Mouse (Mus musculus): ENCODE measurements around the gene Cpe. TPM values are rescaled to one million over a fixed set of nuclear protein-coding genes. Genes with fewer than 3 reads are reported as not detected.

Cpe gene
- polyA plus RNA-seq, 1 experiment, result 79.2 TPM

DNA sequence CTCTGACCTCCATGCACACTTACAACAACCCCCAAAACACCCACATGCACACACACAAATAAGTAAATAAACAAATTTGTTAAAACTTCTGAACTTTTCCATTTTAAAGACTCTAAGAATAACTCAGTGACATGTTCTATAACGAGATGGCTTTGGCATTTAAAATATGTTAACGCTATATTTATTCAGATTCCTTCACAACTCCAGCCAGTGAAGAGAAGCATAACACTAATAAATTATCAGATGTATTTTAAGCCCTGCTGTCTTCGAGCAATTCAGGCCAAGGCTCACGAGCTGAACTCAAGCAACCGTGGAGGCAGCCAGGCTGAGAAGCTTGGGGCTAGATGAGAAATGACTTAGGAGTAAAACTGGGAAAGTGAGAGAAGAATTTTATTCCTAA lies 79.2 kb downstream of the Cpe start:
- no peak overlapping the region for H3K4me3 ChIP-seq (ENCODE audit: insufficient read depth, poor library complexity, severe bottlenecking)
- no peaks in the 10 kb centered on the region for H3K79me3 ChIP-seq (ENCODE audit: low read depth)
- peaks cover 7% of the 10 kb centered on the region for H3K36me3 ChIP-seq (ENCODE audit: control insufficient read depth, insufficient read depth)
- no peak for TF ChIP-seq MYOG (IDR thresholded peaks at IDR 0.05; ENCODE audit: control insufficient read depth, extremely low read depth, insufficient read length)
- TF ChIP-seq MAX (IDR thresholded peaks at IDR 0.05), result no peak
- no peak for TF ChIP-seq USF1 (IDR thresholded peaks at IDR 0.05; ENCODE audit: low read depth)
- no peak for TF ChIP-seq CEBPB (IDR thresholded peaks at IDR 0.05; ENCODE audit: low read depth)
- no peak for TF ChIP-seq FOSL1 (IDR thresholded peaks at IDR 0.05; ENCODE audit: insufficient read depth, low read length, poor library complexity, severe bottlenecking)
- no peak for TF ChIP-seq MYOD1 (IDR thresholded peaks at IDR 0.05; ENCODE audit: control insufficient read depth, insufficient read length, low read depth)
- TF ChIP-seq CTCF (IDR thresholded peaks at IDR 0.05; ENCODE audit: control insufficient read depth, insufficient read depth, insufficient read length), result no peak
- no peaks in the 10 kb centered on the region for H3K79me2 ChIP-seq (ENCODE audit: control insufficient read depth, insufficient read depth)
- no peaks in the 10 kb centered on the region for H3K27me3 ChIP-seq (ENCODE audit: control insufficient read depth, insufficient read depth, insufficient read length)
- no peak overlapping the region for H3ac ChIP-seq (ENCODE audit: control insufficient read depth, insufficient read length, low read depth)

DNA sequence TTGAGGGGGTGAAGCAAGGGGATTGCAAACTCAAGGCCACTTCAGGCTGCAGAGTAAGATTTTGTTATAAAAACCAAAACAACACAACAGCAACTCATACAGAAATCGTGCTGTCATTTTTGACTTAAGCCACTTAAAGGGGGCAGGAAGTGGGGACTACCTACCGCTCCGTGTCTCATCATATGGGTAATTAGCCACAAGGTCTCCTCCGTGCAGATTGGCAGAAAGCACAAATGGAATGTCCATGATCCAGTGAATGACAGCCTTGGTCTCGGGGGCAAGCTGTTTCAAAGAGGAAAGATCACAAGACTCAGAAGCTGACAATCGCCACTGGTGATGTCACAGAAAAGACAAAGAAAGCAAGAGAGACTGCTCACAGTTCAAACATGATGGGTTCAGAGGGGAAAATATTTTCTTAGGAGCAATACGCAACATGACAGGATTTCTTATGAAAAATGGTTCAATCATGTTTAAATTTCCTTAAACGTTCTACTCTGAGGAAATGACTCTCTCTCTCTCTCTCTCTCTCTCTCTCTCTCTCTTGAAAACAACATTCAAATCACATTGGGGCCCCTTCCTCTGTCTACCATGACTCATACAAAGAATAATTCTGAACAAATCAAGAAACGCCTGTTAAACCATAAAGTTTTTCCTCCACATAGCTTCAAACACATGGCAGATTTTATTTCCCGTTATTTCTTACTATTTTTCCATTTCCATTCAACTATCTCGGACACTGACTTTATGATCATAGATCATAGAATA lies 81.5 kb downstream of the Cpe start:
- Histone ChIP-seq H3ac (ENCODE audit: control insufficient read depth, insufficient read length, low read depth) (no peak overlapping the region), H3K36me3 (ENCODE audit: control insufficient read depth, insufficient read depth) (peaks cover 10% of the 10 kb centered on the region), H3K4me3 (ENCODE audit: insufficient read depth, poor library complexity, severe bottlenecking) (no peak overlapping the region), H3K79me3 (ENCODE audit: low read depth) (no peaks in the 10 kb centered on the region), H3K27me3 (ENCODE audit: control insufficient read depth, insufficient read depth, insufficient read length) (no peaks in the 10 kb centered on the region), H3K79me2 (ENCODE audit: control insufficient read depth, insufficient read depth) (no peaks in the 10 kb centered on the region)
- TF ChIP-seq MYOD1 (IDR thresholded peaks at IDR 0.05; ENCODE audit: control insufficient read depth, insufficient read length, low read depth), result no peak
- no peak for TF ChIP-seq CEBPB (IDR thresholded peaks at IDR 0.05; ENCODE audit: low read depth)
- no peak for TF ChIP-seq USF1 (IDR thresholded peaks at IDR 0.05; ENCODE audit: low read depth)
- TF ChIP-seq MYOG (IDR thresholded peaks at IDR 0.05; ENCODE audit: control insufficient read depth, extremely low read depth, insufficient read length), result no peak
- no peak for TF ChIP-seq MAX (IDR thresholded peaks at IDR 0.05)
- no peak for TF ChIP-seq FOSL1 (IDR thresholded peaks at IDR 0.05; ENCODE audit: insufficient read depth, low read length, poor library complexity, severe bottlenecking)
- TF ChIP-seq CTCF (IDR thresholded peaks at IDR 0.05; ENCODE audit: control insufficient read depth, insufficient read depth, insufficient read length), result no peak

DNA sequence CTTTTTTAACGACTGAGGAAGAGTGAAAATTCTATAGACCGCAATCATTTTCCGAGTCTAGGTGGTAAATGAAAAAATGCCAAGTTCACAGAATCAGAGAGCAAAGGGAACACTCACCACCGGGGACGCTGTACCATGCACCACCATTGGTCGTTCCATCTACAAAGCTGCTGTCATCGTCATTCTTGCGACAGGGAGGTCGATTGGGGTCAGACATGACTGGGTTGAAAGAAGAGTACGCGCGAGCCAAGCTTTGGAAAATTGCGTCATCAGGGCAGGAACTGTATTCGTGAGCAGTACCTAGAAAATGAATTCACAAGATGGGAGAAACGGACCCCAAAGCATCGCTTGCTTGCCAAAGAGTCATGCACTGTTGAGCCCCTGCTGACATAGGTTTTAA lies 83.9 kb downstream of the Cpe start:
- Histone ChIP-seq H3K36me3 (ENCODE audit: control insufficient read depth, insufficient read depth) (peaks cover 3% of the 10 kb centered on the region), H3K4me3 (ENCODE audit: insufficient read depth, poor library complexity, severe bottlenecking) (no peak overlapping the region), H3K79me3 (ENCODE audit: low read depth) (no peaks in the 10 kb centered on the region), H3ac (ENCODE audit: control insufficient read depth, insufficient read length, low read depth) (no peak overlapping the region), H3K79me2 (ENCODE audit: control insufficient read depth, insufficient read depth) (no peaks in the 10 kb centered on the region), H3K27me3 (ENCODE audit: control insufficient read depth, insufficient read depth, insufficient read length) (no peaks in the 10 kb centered on the region)
- TF ChIP-seq CTCF (IDR thresholded peaks at IDR 0.05; ENCODE audit: control insufficient read depth, insufficient read depth, insufficient read length), result no peak
- TF ChIP-seq FOSL1 (IDR thresholded peaks at IDR 0.05; ENCODE audit: insufficient read depth, low read length, poor library complexity, severe bottlenecking), result no peak
- no peak for TF ChIP-seq MYOG (IDR thresholded peaks at IDR 0.05; ENCODE audit: control insufficient read depth, extremely low read depth, insufficient read length)
- no peak for TF ChIP-seq CEBPB (IDR thresholded peaks at IDR 0.05; ENCODE audit: low read depth)
- no peak for TF ChIP-seq MAX (IDR thresholded peaks at IDR 0.05)
- no peak for TF ChIP-seq MYOD1 (IDR thresholded peaks at IDR 0.05; ENCODE audit: control insufficient read depth, insufficient read length, low read depth)

DNA sequence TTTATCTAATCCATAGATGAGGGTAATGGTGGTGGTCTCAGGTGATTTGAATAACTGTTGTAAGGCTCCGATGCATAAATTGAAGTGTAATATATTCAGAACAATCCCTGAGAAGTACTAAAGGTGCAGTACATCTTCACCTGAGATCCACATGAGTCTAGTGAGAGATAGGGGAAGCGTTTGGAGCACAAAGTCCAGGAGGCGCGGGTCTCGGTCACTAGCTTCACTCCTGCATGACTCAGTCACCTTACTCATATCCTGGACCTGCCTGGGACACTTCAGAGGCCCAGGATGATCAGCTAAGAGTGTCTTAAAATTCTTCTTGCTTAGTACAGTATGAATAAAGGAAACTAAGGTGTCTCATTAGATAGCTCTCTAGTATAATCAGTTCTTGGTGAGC lies 86.8 kb downstream of the Cpe start:
- H3K36me3 ChIP-seq (ENCODE audit: control insufficient read depth, insufficient read depth), result peaks cover 9% of the 10 kb centered on the region
- no peak overlapping the region for H3K4me3 ChIP-seq (ENCODE audit: insufficient read depth, poor library complexity, severe bottlenecking)
- H3K79me2 ChIP-seq (ENCODE audit: control insufficient read depth, insufficient read depth), result no peaks in the 10 kb centered on the region
- no peaks in the 10 kb centered on the region for H3K27me3 ChIP-seq (ENCODE audit: control insufficient read depth, insufficient read depth, insufficient read length)
- H3K79me3 ChIP-seq (ENCODE audit: low read depth), result no peaks in the 10 kb centered on the region
- TF ChIP-seq USF1 (IDR thresholded peaks at IDR 0.05; ENCODE audit: low read depth) (no peak), MAX (IDR thresholded peaks at IDR 0.05) (no peak), CEBPB (IDR thresholded peaks at IDR 0.05; ENCODE audit: low read depth) (no peak), FOSL1 (IDR thresholded peaks at IDR 0.05; ENCODE audit: insufficient read depth, low read length, poor library complexity, severe bottlenecking) (no peak), MYOD1 (IDR thresholded peaks at IDR 0.05; ENCODE audit: control insufficient read depth, insufficient read length, low read depth) (no peak), CTCF (IDR thresholded peaks at IDR 0.05; ENCODE audit: control insufficient read depth, insufficient read depth, insufficient read length) (no peak), MYOG (IDR thresholded peaks at IDR 0.05; ENCODE audit: control insufficient read depth, extremely low read depth, insufficient read length) (no peak)
- no peak overlapping the region for H3ac ChIP-seq (ENCODE audit: control insufficient read depth, insufficient read length, low read depth)

DNA sequence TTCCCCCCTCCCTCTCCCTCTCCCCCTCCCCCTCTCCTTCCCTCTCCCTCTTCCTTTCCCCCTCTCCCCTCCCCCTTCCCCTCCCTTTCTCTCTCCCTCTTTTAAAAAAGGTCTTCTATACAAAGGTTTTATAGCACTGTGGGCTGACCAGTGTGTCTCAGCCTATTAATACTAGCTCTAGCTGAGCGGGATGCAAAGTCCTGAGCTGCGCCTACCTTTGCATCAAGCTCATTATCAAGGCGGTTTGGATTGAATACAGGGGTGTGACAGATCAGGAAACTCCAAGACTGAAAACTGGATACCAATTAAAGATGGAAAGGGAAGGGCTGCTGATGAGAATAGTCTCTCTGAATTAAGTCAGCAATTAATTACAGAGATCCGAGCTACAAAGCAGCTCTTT lies 94.6 kb downstream of the Cpe start:
- TF ChIP-seq USF1 (IDR thresholded peaks at IDR 0.05; ENCODE audit: low read depth) (no peak), MYOG (IDR thresholded peaks at IDR 0.05; ENCODE audit: control insufficient read depth, extremely low read depth, insufficient read length) (no peak), FOSL1 (IDR thresholded peaks at IDR 0.05; ENCODE audit: insufficient read depth, low read length, poor library complexity, severe bottlenecking) (no peak), CTCF (IDR thresholded peaks at IDR 0.05; ENCODE audit: control insufficient read depth, insufficient read depth, insufficient read length) (no peak), MYOD1 (IDR thresholded peaks at IDR 0.05; ENCODE audit: control insufficient read depth, insufficient read length, low read depth) (no peak), MAX (IDR thresholded peaks at IDR 0.05) (no peak), CEBPB (IDR thresholded peaks at IDR 0.05; ENCODE audit: low read depth) (no peak)
- H3ac ChIP-seq (ENCODE audit: control insufficient read depth, insufficient read length, low read depth), result no peak overlapping the region
- H3K79me2 ChIP-seq (ENCODE audit: control insufficient read depth, insufficient read depth), result no peaks in the 10 kb centered on the region
- H3K4me3 ChIP-seq (ENCODE audit: insufficient read depth, poor library complexity, severe bottlenecking), result no peak overlapping the region
- H3K36me3 ChIP-seq (ENCODE audit: control insufficient read depth, insufficient read depth), result peaks cover 10% of the 10 kb centered on the region
- no peaks in the 10 kb centered on the region for H3K27me3 ChIP-seq (ENCODE audit: control insufficient read depth, insufficient read depth, insufficient read length)
- no peaks in the 10 kb centered on the region for H3K79me3 ChIP-seq (ENCODE audit: low read depth)

All from C2C12 (cell line).